Mouse (Mus musculus) megakaryocyte, embryonic 14.5 days (primary cell): ENCODE measurements around the gene Gzmm. TPM values are rescaled to one million over a fixed set of nuclear protein-coding genes. Genes with fewer than 3 reads are reported as not detected.
A peak's percentile ranks its signal among the peaks of the same experiment; 100 is the strongest.

Experiments used
- H3K27me3 ChIP-seq: replicated peaks from 2 replicates; pipeline ENCODE3; 2012; ENCODE audit warnings: inconsistent platforms
- H3K36me3 ChIP-seq: replicated peaks from 2 replicates; pipeline ENCODE3; 2012; ENCODE audit warnings: low read length, inconsistent platforms, mixed read lengths
- H3K4me1 ChIP-seq: 2 replicates; pipeline ENCODE4 v1.6.1; 2012; ENCODE audit warnings: inconsistent platforms
- H3K4me3 ChIP-seq: replicated peaks from 2 replicates; pipeline ENCODE3; 2012; ENCODE audit warnings: moderate library complexity, mild to moderate bottlenecking, inconsistent platforms
- H3K9me3 ChIP-seq: 2 replicates; pipeline ENCODE4 v1.6.1; 2012; ENCODE audit warnings: inconsistent platforms
- FLI1 ChIP-seq: IDR thresholded peaks from 2 replicates; pipeline ENCODE4 v1.6.1; 2012; ENCODE audit warnings: low read length, inconsistent platforms, mixed read lengths
- GATA1 ChIP-seq: IDR thresholded peaks from 3 replicates; pipeline ENCODE4 v1.6.1; 2012; ENCODE audit warnings: mixed read lengths, low read length, inconsistent platforms, borderline replicate concordance
- polyA plus RNA-seq: library from polyadenylated mRNA; stranded (reverse); fragments of >175 nt; gene quantifications from 2 replicates; pipeline ENCODE4 v1.2.3, GENCODE M21; 2012; ENCODE audit warnings: low replicate concordance; ENCODE audit not compliant: insufficient read depth

Gzmm gene
- polyA plus RNA-seq, 1 experiment, result 2.2 TPM

DNA sequence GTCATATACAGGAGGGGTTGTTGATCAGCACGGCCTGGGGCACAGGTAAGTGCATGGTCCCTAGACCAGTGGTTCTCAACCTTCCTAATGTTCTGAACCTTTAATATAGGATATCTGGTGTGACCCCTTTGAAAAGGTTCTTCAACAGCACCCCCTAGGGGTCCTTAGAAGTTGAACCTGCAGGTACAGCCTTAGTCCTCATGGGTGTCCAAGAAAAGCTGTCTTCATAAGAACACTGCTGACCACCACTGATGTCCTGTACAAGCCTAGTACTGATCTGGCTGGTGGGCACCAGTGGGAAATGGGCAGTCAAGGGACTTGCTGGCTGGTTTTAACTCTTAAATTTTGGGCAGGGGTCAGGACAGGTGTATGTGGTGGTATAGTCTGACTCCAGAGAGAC, 23.2 kb downstream of the Gzmm start:
- TF ChIP-seq GATA1, result no peak
- peaks cover 78% of the 10 kb centered on the region for H3K4me1 ChIP-seq
- no peaks in the 10 kb centered on the region for H3K9me3 ChIP-seq
- peaks cover 29% of the 10 kb centered on the region for H3K27me3 ChIP-seq
- no peak overlapping the region for H3K4me3 ChIP-seq
- H3K36me3 ChIP-seq, result peaks cover 52% of the 10 kb centered on the region

DNA sequence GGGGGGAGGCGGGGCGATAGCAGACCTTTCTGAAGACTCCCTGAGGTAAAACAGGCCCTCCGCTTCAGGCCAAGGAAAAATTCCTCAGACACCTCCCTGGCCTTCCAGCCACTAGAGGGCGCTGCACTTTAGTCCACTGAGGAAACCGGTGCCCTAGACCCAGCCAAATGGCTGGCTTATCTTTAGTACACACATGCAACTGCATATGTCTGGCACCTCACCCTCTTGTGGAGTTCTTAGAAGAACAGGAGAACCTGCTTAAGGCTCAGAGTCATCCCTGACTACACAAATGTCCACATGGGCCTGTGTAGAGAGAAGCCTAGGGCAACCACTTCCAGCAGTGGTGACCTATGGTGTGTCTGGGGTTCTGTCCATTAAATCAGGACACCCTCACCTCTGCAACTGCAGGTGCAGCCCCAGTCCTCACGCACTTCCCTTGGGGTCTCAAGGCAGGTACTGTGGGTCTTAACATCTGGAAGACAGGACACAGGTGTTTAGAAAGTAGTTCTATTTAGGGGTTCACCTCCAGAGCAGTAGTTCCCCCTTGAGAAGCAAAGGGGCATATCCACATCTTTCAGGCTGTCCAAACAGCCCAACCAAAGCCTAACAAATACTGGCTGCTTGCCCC, 23.8 kb downstream of the Gzmm start:
- Histone ChIP-seq H3K36me3 (peaks cover 46% of the 10 kb centered on the region), H3K4me1 (peaks cover 78% of the 10 kb centered on the region), H3K27me3 (peaks cover 35% of the 10 kb centered on the region), H3K4me3 (no peak overlapping the region), H3K9me3 (no peaks in the 10 kb centered on the region)
- TF ChIP-seq GATA1, result no peak
- TF ChIP-seq FLI1, result no peak

DNA sequence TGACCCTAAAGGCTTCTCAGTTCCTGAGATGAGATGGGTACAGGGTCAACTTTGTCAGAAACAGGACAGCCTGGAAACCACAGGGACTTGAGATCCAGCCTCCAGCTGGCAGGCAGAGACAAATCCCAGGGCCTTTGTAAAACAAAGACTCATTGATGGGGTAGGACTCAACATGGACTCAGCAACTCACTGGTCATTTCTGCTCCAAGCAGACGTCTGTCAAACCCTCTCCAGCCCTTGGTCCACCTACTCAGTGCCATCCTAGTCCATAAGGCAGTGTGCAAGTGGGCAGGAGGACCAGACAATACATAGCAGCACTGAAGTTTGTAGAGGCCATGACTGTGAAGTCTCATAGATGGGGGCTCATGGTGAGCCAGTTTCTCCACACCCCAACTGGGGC, 24.3 kb downstream of the Gzmm start:
- Histone ChIP-seq H3K36me3 (peaks cover 41% of the 10 kb centered on the region), H3K9me3 (0 out of 2 replicates have a peak, but pooled peaks cover under 1% of the 10 kb centered on the region), H3K4me3 (no peak overlapping the region), H3K27me3 (peaks cover 40% of the 10 kb centered on the region), H3K4me1 (peaks cover 77% of the 10 kb centered on the region)
- TF ChIP-seq FLI1 (no peak), GATA1 (no peak)

DNA sequence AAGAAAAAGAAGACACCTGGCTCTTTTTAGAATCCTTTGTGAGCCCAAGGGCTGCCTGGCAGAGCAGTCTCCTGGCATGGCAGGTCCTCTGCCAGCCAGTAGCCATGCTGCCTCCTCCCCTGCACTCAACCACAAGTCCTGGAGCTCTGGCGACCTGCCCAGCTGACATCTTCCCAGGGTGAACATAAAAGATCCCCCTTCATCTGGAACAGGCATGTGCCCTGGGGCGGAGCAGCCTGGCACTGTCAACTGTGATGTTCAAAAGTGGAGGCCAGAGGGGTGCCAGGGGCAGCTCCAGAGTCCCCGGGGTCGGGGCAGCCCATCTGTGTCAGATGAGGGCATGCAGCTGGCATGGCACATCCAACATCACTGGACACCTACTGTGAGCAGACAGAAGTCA, 26.2 kb downstream of the Gzmm start:
- H3K36me3 ChIP-seq, result peaks cover 22% of the 10 kb centered on the region
- peaks cover 58% of the 10 kb centered on the region for H3K4me1 ChIP-seq
- TF ChIP-seq FLI1 (no peak), GATA1 (no peak)
- no peak overlapping the region for H3K4me3 ChIP-seq
- peaks cover 58% of the 10 kb centered on the region for H3K27me3 ChIP-seq
- H3K9me3 ChIP-seq, result 0 out of 2 replicates have a peak, but pooled peaks cover 3% of the 10 kb centered on the region

DNA sequence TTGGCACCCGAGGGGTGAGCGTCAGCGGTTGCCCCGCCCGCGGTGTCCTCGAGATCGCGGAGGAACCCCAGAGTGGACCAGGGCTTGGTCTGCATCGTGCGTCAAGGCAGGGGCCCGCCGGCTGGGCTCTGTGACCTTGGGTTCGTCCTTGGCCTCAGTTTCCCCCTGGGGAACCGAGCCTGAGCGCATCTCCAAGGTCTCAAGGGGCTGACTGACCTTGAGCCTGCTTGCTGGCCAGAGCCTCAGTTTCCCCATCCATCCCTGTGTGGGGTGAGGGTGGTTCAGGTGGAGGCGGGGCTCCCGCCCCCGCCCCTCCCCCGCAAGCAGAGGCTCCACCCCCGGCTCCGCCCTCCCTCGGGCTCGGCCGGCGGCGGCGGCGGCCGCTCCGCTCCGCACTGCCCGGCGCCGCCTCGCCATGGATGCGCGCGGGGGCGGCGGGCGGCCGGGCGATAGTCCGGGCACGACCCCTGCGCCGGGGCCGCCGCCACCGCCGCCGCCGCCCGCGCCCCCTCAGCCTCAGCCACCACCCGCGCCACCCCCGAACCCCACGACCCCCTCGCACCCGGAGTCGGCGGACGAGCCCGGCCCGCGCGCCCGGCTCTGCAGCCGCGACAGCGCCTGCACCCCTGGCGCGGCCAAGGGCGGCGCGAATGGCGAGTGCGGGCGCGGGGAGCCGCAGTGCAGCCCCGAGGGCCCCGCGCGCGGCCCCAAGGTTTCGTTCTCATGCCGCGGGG, 27.6 kb downstream of the Gzmm start, which contains the start of gene Hcn2:
Gene Hcn2, plus strand, starts transcription at position 381 of the 734 bp plus-strand sequence.
- TF ChIP-seq FLI1, result no peak
- TF ChIP-seq GATA1, result no peak
- Histone ChIP-seq H3K36me3 (peaks cover 8% of the 10 kb centered on the region), H3K4me3 (peak within 1 kb of the TSS; percentile 90), H3K4me1 (peaks cover 44% of the 10 kb centered on the region), H3K27me3 (peaks cover 73% of the 10 kb centered on the region), H3K9me3 (0 out of 2 replicates have a peak, but pooled peaks cover 3% of the 10 kb centered on the region)

DNA sequence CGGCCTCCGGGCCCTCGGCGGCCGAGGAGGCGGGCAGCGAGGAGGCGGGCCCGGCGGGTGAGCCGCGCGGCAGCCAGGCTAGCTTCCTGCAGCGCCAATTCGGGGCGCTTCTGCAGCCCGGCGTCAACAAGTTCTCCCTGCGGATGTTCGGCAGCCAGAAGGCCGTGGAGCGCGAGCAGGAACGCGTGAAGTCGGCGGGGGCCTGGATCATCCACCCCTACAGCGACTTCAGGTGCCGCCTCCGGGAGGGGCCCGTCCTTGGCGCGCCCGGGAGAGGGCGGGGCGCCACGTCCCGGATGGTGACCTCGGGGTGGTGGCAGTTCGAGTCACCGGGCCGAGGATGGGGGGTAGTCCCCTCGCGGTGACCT, 28.2 kb downstream of the Gzmm start:
- peak overlapping the region; percentile 90 for H3K4me3 ChIP-seq
- peaks cover 3% of the 10 kb centered on the region for H3K36me3 ChIP-seq
- TF ChIP-seq GATA1 (no peak), FLI1 (no peak)
- peaks cover 39% of the 10 kb centered on the region for H3K4me1 ChIP-seq
- H3K9me3 ChIP-seq, result 0 out of 2 replicates have a peak, but pooled peaks cover 3% of the 10 kb centered on the region
- peaks cover 78% of the 10 kb centered on the region for H3K27me3 ChIP-seq

DNA sequence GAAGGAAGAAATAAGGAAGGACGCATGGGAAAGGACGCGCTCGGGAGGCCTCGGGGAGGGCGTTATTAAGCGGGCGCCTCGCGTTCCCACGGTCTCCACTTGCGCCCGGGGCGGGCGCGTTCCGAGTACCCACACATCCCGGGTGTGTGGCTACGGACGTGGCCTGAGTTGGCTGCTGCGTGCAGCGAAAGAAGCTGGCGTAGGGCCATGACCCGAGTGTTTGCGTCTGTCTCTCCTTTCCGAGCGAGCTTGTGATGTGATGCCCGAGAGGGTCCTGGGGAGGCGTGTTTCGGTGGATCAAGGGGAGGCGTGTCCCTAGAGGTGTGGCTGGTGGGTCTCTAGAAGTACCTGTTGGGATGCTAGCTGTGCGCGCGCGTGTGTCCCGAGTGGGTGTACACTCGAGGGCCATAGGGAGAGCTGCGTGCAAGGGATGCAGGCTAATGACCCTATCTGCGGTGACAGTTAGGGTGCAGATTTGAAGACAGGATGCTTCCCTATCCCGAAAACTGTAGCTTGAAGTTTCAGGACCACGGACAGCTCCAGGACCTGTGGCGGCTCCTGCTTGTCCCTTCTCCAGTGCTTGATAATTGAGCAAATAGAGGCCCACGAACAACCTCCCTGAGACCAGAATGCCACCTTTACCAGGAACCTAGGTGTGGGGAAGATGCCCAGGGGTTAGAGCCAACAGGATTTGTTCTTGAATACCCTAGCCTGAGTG, 29.0 kb downstream of the Gzmm start:
- Histone ChIP-seq H3K9me3 (0 out of 2 replicates have a peak, but pooled peaks cover 3% of the 10 kb centered on the region), H3K4me1 (peaks cover 30% of the 10 kb centered on the region), H3K4me3 (peak overlapping the region; percentile 90), H3K27me3 (peaks cover 86% of the 10 kb centered on the region), H3K36me3 (no peaks in the 10 kb centered on the region)
- TF ChIP-seq GATA1, result no peak
- no peak for TF ChIP-seq FLI1

DNA sequence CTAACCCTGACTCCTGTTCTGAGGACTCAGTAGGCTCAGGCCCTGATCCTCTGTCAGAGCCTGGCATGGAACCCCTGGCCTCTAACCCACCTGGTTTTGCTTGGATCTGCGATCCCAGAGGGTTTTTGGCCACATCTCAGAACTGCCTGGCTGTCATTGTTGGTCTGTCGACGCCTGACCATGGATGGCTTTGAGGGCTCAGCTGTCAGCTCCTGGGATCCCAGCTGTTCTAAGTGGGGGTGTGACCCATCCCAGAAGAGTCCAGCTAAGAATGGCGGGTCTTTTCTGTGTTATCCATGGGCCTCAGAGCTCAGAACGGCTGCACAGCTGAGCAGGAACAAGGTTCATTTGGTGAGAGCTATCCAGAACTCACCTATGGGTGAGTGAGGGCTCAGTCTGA, 32.3 kb downstream of the Gzmm start:
- TF ChIP-seq FLI1 (no peak), GATA1 (no peak)
- peaks cover 90% of the 10 kb centered on the region for H3K27me3 ChIP-seq
- H3K36me3 ChIP-seq, result no peaks in the 10 kb centered on the region
- 0 out of 2 replicates have a peak, but pooled peaks cover 3% of the 10 kb centered on the region for H3K9me3 ChIP-seq
- peaks cover 19% of the 10 kb centered on the region for H3K4me1 ChIP-seq
- no peak overlapping the region for H3K4me3 ChIP-seq

DNA sequence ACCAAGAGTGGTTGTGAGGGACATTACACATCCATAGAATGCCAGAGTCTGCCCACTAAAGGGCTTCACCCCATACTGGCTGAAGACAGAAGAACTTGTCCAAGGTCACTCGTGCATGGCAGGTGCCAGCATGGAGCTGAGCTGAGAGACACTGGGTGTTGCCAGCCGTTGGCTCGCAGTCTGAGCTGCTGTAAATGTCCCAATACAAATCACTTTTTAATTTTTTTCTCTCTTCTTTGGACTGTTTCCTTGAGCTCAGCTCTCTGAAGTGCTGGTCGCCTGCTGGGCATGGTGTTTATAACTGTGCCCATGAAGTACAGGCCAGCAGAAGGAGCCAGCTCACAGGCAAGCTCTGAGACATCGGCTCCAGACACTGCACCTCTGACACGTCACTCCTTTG, 34.2 kb downstream of the Gzmm start:
- Histone ChIP-seq H3K4me1 (peaks cover 4% of the 10 kb centered on the region; the same call in 1 of the 2 replicates), H3K4me3 (no peak overlapping the region), H3K27me3 (peaks cover 76% of the 10 kb centered on the region), H3K36me3 (no peaks in the 10 kb centered on the region), H3K9me3 (peaks cover 9% of the 10 kb centered on the region)
- TF ChIP-seq GATA1 (no peak), FLI1 (no peak)

DNA sequence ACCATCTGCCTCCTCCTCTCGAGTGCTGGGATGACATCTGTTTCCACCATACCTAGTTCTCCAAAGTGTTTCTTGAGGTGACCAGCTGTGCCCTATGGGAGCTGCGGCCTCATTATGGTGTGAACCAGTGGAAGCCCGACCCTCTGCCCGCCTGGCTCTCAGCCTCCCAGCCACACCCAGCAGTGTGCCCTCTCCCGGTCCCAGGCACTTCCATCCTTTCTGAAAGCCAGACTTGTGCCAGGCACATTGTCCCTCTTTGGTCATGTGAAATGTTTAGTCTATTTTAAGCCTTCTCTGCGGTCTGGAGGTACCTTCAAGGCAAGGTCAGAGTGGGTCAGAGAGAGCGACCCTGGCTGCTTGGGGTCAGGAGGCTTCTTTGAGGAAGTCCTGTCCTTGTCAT, 34.9 kb downstream of the Gzmm start:
- Histone ChIP-seq H3K9me3 (peaks cover 8% of the 10 kb centered on the region), H3K4me3 (no peak overlapping the region), H3K36me3 (no peaks in the 10 kb centered on the region), H3K4me1 (peaks cover 10% of the 10 kb centered on the region; the same call in 1 of the 2 replicates), H3K27me3 (peaks cover 76% of the 10 kb centered on the region)
- TF ChIP-seq GATA1 (no peak), FLI1 (no peak)
